Mouse (Mus musculus) cortical plate, adult 2 months (tissue): ENCODE results near the gene Tef. TPM values are rescaled to one million over a fixed set of nuclear protein-coding genes. Genes with fewer than 3 reads are reported as not detected.

ENCODE experiments used
- H3K27ac ChIP-seq: fragments of 200-500 bp; 2 replicates; pipeline ENCODE4 v1.5.1; 2012; ENCODE audit warnings: low read length, control low read depth, inconsistent platforms; ENCODE audit not compliant: insufficient read depth
- H3K4me1 ChIP-seq: fragments of 200-500 bp; 2 replicates; pipeline ENCODE4 v1.6.1; 2011; ENCODE audit warnings: low read length; ENCODE audit not compliant: control insufficient read depth, insufficient read depth
- H3K4me3 ChIP-seq: fragments of 200-500 bp; 2 replicates; pipeline ENCODE4 v1.5.1; 2011; ENCODE audit warnings: mild to moderate bottlenecking, low read length, control low read depth; ENCODE audit not compliant: insufficient read depth
- CTCF ChIP-seq: fragments of 200-500 bp; IDR thresholded peaks from 2 replicates; pipeline ENCODE4 v1.5.1; 2011; ENCODE audit warnings: mild to moderate bottlenecking, control low read depth, low read length; ENCODE audit not compliant: insufficient read depth; ENCODE audit errors: extremely low read depth
- POLR2A ChIP-seq: fragments of 200-500 bp; IDR thresholded peaks from 2 replicates; pipeline ENCODE4 v1.6.1; 2011; ENCODE audit warnings: mild to moderate bottlenecking, low read length, control low read depth; ENCODE audit not compliant: insufficient read depth; ENCODE audit errors: extremely low read depth
- polyA plus RNA-seq: library from polyadenylated mRNA; depleted of rRNA; stranded (reverse); fragments of >200 nt; gene quantifications from 2 replicates; pipeline ENCODE4 v1.2.3, GENCODE M21; 2012

Tef gene
- polyA plus RNA-seq, 1 experiment = 318 TPM

DNA sequence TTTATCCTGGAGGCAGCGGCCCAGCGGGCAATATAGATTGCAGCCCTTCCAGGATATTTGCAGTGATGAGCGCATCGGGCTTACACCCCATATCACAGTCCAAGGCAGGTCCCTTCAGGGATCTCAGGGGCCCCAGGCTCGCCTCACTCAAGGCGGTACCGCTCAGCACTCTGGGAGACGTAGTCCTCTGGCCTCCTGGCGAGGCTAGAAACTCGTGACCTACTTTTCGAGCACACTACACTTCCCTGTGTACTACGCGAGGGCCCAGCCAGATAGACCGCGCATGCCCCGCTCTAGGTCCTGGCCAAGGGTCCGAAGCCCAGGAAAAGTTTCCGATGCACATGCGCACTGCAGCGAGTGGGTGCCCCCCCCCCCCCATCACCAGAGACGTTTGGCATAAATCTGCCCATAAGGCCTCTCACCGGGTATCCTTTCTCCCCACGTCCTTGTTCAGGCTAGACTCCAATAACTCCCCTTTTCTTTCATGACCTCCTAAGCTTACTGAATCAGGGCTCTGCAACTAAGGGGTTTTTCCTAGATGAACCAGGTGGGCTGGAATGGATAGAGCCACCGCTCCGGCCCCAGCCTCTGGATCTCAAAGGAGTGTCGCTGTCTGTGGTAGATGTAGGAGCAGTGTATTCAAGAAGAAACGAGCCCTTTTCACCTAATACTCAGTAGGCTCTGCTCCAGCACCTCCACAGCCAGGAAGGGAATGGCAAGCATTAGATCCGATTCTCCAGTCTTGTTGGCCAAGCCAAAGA lies 54.0 kb downstream of the Tef start:
- TF ChIP-seq CTCF (no peak), POLR2A (peak; percentile 50)
- Histone ChIP-seq H3K4me1 (0 out of 2 replicates have a peak, but pooled peaks cover 2% of the 10 kb centered on the region), H3K4me3 (peak overlapping the region; percentile 84), H3K27ac (peak overlapping the region; percentile 42)

- Histone ChIP-seq H3K4me1 (0 out of 2 replicates have a peak, but pooled peaks cover 2% of the 10 kb centered on the region), H3K4me3 (peak overlapping the region; percentile 84), H3K27ac (peak overlapping the region; percentile 95)
- TF ChIP-seq POLR2A = no peak
- no peak for TF ChIP-seq CTCF
These were observed 54.9 kb downstream of the Tef start for GRCm38 (mm10) chr15:81856938-81857723.

DNA sequence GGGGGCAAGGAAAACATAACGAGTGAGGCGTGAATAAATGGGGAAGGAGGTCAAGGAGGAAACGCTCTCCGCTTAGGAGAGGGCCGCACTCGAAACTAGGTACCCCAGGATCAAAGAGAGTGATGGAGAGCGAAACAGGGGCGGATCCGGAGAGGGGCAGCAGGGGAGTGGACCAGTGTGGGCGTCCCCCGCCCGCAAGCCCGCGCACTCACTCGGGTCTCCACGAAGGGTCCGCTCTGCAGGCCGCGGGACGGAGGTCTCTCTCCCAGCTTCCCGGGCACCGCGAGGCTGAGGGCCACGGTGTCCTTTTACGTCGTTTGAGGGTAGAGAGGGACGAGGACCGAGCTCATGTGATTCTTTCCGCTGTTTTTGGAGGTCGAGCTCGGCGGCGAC lies 55.5 kb downstream of the Tef start:
- H3K4me1 ChIP-seq = 0 out of 2 replicates have a peak, but pooled peaks cover 2% of the 10 kb centered on the region
- H3K27ac ChIP-seq = peak overlapping the region; percentile 95
- H3K4me3 ChIP-seq = peak overlapping the region; percentile 84
- no peak for TF ChIP-seq POLR2A
- no peak for TF ChIP-seq CTCF

GRCm38 (mm10) chr15:81858138-81858516 lies 55.9 kb downstream of the Tef start:
- TF ChIP-seq POLR2A = peak; percentile 99
- TF ChIP-seq CTCF = no peak
- Histone ChIP-seq H3K4me3 (peak overlapping the region; percentile 84), H3K27ac (peak overlapping the region; percentile 95), H3K4me1 (0 out of 2 replicates have a peak, but pooled peaks cover 2% of the 10 kb centered on the region)

GRCm38 (mm10) chr15:81858517-81859329 lies 56.5 kb downstream of the Tef start, which contains the start of gene Tob2:
Gene Tob2, minus strand, starts transcription at chr15:81858796.
- Histone ChIP-seq H3K27ac (peak within 1 kb of the TSS; percentile 95), H3K4me3 (peak within 1 kb of the TSS; percentile 84), H3K4me1 (0 out of 2 replicates have a peak, but pooled peaks cover 2% of the 10 kb centered on the region)
- no peak for TF ChIP-seq CTCF
- no peak for TF ChIP-seq POLR2A

GRCm38 (mm10) chr15:81859330-81860255 lies 57.4 kb downstream of the Tef start:
- no peak for TF ChIP-seq POLR2A
- no peak for TF ChIP-seq CTCF
- peak overlapping the region; percentile 84 for H3K4me3 ChIP-seq
- 0 out of 2 replicates have a peak, but pooled peaks cover 2% of the 10 kb centered on the region for H3K4me1 ChIP-seq
- peak overlapping the region; percentile 95 for H3K27ac ChIP-seq

GRCm38 (mm10) chr15:81860471-81861135 lies 58.4 kb downstream of the Tef start:
- Histone ChIP-seq H3K27ac (peak overlapping the region; percentile 61), H3K4me3 (no peak overlapping the region; the same call in 1 of the 2 replicates), H3K4me1 (no peaks in the 10 kb centered on the region)
- no peak for TF ChIP-seq POLR2A
- TF ChIP-seq CTCF = no peak

DNA sequence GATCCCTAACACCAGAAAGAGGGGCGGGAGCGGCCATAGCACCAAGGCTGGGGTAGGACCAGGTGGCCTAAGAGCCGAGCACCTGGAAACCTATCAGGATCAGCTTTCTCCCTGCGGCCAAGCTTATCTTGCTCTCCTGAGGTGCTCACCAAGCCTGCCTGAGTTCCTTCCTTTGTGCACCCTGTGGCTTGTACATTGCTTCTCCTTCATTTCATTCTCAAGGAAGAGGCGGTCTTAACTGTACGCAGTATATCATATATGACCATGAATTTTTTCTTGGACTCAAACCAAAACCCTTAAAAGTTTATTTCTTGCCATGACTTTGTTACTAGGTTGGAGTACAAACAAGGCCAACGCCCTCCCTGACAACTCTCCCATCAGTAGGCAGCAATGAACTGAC lies 62.0 kb downstream of the Tef start:
- H3K4me3 ChIP-seq = no peak overlapping the region
- no peaks in the 10 kb centered on the region for H3K4me1 ChIP-seq
- no peak for TF ChIP-seq POLR2A
- TF ChIP-seq CTCF = no peak
- H3K27ac ChIP-seq = no peak overlapping the region
